Mouse (Mus musculus) stomach, embryonic 14.5 days (tissue): Measurements from ENCODE around the gene Spata17. TPM values are rescaled to one million over a fixed set of nuclear protein-coding genes. Genes with fewer than 3 reads are reported as not detected.

Experiments
- ATAC-seq: fragments of 200-750 bp; cut with Nextera tagmentation; 2 replicates; pipeline ENCODE4 v1.8.0; 2017; ENCODE audit warnings: low read depth, moderate TSS enrichment; ENCODE audit not compliant: insufficient number of reproducible peaks, insufficient read depth, low FRiP score
- H3K27ac ChIP-seq: fragments of 300-500 bp; sonication (generic); 2 replicates; pipeline ENCODE4 v1.5.1; 2014; ENCODE audit warnings: mild to moderate bottlenecking, low read length, moderate library complexity, mixed read lengths
- H3K27me3 ChIP-seq: fragments of 300-500 bp; sonication (generic); 2 replicates; pipeline ENCODE4 v1.6.1; 2014; ENCODE audit warnings: low read length, control low read depth, mixed read lengths; ENCODE audit not compliant: control insufficient read depth, insufficient read depth
- H3K36me3 ChIP-seq: fragments of 300-500 bp; sonication (generic); 2 replicates; pipeline ENCODE4 v1.6.1; 2014; ENCODE audit warnings: mild to moderate bottlenecking, control low read depth, low read length, moderate library complexity, mixed read lengths; ENCODE audit not compliant: control insufficient read depth, insufficient read depth
- H3K4me1 ChIP-seq: fragments of 300-500 bp; sonication (generic); 2 replicates; pipeline ENCODE4 v1.6.1; 2014; ENCODE audit warnings: low read length, control low read depth, mixed read lengths; ENCODE audit not compliant: control insufficient read depth, insufficient read depth
- H3K4me2 ChIP-seq: fragments of 300-500 bp; sonication (generic); replicated peaks from 2 replicates; pipeline ENCODE4 v1.6.1; 2014; ENCODE audit warnings: low read depth, low read length, control low read depth
- H3K4me3 ChIP-seq: fragments of 300-500 bp; sonication (generic); 2 replicates; pipeline ENCODE4 v1.5.1; 2014; ENCODE audit warnings: low read depth, low read length, control low read depth
- H3K9ac ChIP-seq: fragments of 300-500 bp; sonication (generic); replicated peaks from 2 replicates; pipeline ENCODE4 v1.6.1; 2014; ENCODE audit warnings: low read depth, mild to moderate bottlenecking, control low read depth, low read length, moderate library complexity, mixed read lengths
- H3K9me3 ChIP-seq: fragments of 300-500 bp; sonication (generic); 2 replicates; pipeline ENCODE4 v1.6.1; 2016; ENCODE audit warnings: low read depth, low read length, control low read depth; ENCODE audit not compliant: control insufficient read depth
- WGBS: fragments of 180-500 bp; shearing (Covaris S2); extraction: QIAGEN DNeasy Blood & Tissue Kit; methylation state at CpG from one replicate; pipeline ENCODE4 v1.1.7; 2014; 5-methylcytosine and 5-hydroxymethylcytosine counted together
- polyA plus RNA-seq: library from polyadenylated mRNA; unstranded; fragments of >200 nt; fragmentation: Nextera tagmentation; extraction: Ambion mirVana; gene quantifications from 2 replicates; pipeline ENCODE4 v1.2.1, GENCODE M21; 2014

The Spata17 gene
- polyA plus RNA-seq, 1 experiment from 2014 or later: 0.61 TPM

DNA sequence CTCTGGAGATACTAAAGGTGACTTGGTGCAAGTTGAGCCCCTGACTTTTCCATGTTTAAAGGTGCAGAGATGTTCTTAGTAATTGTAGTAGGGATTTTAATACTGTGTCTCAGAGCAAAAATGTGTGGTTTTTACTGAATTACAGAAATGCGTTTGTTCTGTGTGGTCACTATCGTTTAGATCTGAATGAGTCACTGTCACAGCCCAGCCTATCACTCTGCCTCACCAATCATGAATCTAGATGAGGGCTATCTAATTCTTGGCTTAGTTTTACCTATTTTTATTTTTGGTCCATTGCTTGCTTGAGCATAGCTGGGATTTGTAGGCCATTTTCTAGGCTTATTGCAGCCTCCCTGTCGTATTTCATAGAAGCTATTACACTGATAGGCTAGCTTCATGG is 19.9 kb upstream of the Spata17 start:
- no peak for ATAC-seq
- WGBS: 94% methylated on average over 3 of the region's 3 CpGs
- peaks cover 3% of the 10 kb centered on the region; the same call in 1 of the 2 replicates for H3K36me3 ChIP-seq
- H3K9ac ChIP-seq: no peak overlapping the region
- H3K27me3 ChIP-seq: no peaks in the 10 kb centered on the region
- H3K9me3 ChIP-seq: no peaks in the 10 kb centered on the region
- H3K4me3 ChIP-seq: no peak overlapping the region
- H3K4me1 ChIP-seq: no peaks in the 10 kb centered on the region
- H3K4me2 ChIP-seq: no peak overlapping the region
- H3K27ac ChIP-seq: no peak overlapping the region

GRCm38 (mm10) chr1:187232996-187233615 is 17.8 kb upstream of the Spata17 start:
- no peaks in the 10 kb centered on the region for H3K4me1 ChIP-seq
- no peak overlapping the region for H3K4me2 ChIP-seq
- H3K27ac ChIP-seq: no peak overlapping the region
- no peak for ATAC-seq
- no peak overlapping the region for H3K9ac ChIP-seq
- no peak overlapping the region for H3K4me3 ChIP-seq
- no peaks in the 10 kb centered on the region for H3K27me3 ChIP-seq
- no peaks in the 10 kb centered on the region for H3K9me3 ChIP-seq
- WGBS: 66% methylated on average over 7 of the region's 7 CpGs
- peaks cover 3% of the 10 kb centered on the region; the same call in 1 of the 2 replicates for H3K36me3 ChIP-seq

- peaks cover 3% of the 10 kb centered on the region; the same call in 1 of the 2 replicates for H3K36me3 ChIP-seq
- H3K4me2 ChIP-seq: no peak overlapping the region
- H3K27me3 ChIP-seq: no peaks in the 10 kb centered on the region
- H3K4me1 ChIP-seq: no peaks in the 10 kb centered on the region
- H3K4me3 ChIP-seq: no peak overlapping the region
- WGBS: 65% methylated on average over 14 of the region's 14 CpGs
- ATAC-seq: no peak
- no peak overlapping the region for H3K9ac ChIP-seq
- no peak overlapping the region for H3K27ac ChIP-seq
- H3K9me3 ChIP-seq: no peaks in the 10 kb centered on the region
Measured at GRCm38 (mm10) chr1:187232196-187232955, 17.1 kb upstream of the Spata17 start.

- Histone ChIP-seq H3K4me2 (no peak overlapping the region), H3K9me3 (no peaks in the 10 kb centered on the region), H3K4me3 (no peak overlapping the region), H3K27me3 (no peaks in the 10 kb centered on the region), H3K4me1 (peaks cover 10% of the 10 kb centered on the region; the same call in 1 of the 2 replicates), H3K27ac (no peak overlapping the region), H3K9ac (no peak overlapping the region), H3K36me3 (peaks cover 8% of the 10 kb centered on the region; the same call in 1 of the 2 replicates)
- ATAC-seq: no peak
- WGBS: 96% methylated on average over 5 of the region's 5 CpGs
Measured at GRCm38 (mm10) chr1:187230255-187230654, 15.0 kb upstream of the Spata17 start.

GRCm38 (mm10) chr1:187228414-187229146 is 13.3 kb upstream of the Spata17 start:
- H3K4me1 ChIP-seq: peaks cover 10% of the 10 kb centered on the region; the same call in 1 of the 2 replicates
- H3K36me3 ChIP-seq: peaks cover 8% of the 10 kb centered on the region; the same call in 1 of the 2 replicates
- no peaks in the 10 kb centered on the region for H3K27me3 ChIP-seq
- H3K4me2 ChIP-seq: no peak overlapping the region
- no peaks in the 10 kb centered on the region for H3K9me3 ChIP-seq
- 78% methylated on average over 13 of the region's 13 CpGs for WGBS
- no peak for ATAC-seq
- H3K9ac ChIP-seq: no peak overlapping the region
- H3K4me3 ChIP-seq: no peak overlapping the region
- H3K27ac ChIP-seq: no peak overlapping the region

DNA sequence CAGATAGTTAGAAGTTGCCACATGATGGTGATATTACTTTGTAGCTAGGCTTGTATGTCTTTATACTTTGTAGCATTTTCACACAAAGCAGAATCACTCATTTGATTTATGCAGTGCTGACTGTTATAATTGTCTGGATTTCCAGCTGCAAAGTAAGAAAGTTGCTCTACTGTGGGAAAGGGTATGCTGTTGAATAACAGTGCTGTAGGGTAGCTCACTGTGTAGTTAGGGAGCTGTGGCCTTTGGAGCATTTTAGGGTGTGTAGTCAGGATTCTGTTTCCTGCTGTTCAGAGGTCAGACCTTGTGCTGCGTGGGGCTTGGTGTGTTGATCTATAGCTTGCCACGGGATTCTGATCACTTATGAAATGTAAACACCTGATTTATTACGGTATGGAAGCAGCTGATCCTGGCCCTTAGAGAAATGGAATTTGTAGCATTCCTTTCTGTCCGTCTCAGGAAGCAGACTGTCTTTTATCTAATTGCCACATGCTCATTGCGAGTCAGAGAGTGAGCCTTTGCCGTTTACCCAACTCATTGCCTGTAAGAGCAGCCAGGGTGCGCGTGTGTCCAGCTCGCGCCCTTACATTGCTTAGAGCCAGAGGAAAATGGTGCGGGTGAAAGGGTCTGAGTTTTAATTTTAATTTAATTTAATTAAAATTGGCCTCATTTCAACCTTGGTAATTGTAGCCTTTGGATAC is 11.2 kb upstream of the Spata17 start:
- H3K4me2 ChIP-seq: no peak overlapping the region
- WGBS: 58% methylated on average over 11 of the region's 11 CpGs
- H3K36me3 ChIP-seq: peaks cover 5% of the 10 kb centered on the region; the same call in 1 of the 2 replicates
- no peaks in the 10 kb centered on the region for H3K9me3 ChIP-seq
- no peaks in the 10 kb centered on the region for H3K27me3 ChIP-seq
- no peak for ATAC-seq
- no peak overlapping the region for H3K9ac ChIP-seq
- H3K27ac ChIP-seq: no peak overlapping the region
- H3K4me3 ChIP-seq: no peak overlapping the region
- peaks cover 10% of the 10 kb centered on the region; the same call in 1 of the 2 replicates for H3K4me1 ChIP-seq

DNA sequence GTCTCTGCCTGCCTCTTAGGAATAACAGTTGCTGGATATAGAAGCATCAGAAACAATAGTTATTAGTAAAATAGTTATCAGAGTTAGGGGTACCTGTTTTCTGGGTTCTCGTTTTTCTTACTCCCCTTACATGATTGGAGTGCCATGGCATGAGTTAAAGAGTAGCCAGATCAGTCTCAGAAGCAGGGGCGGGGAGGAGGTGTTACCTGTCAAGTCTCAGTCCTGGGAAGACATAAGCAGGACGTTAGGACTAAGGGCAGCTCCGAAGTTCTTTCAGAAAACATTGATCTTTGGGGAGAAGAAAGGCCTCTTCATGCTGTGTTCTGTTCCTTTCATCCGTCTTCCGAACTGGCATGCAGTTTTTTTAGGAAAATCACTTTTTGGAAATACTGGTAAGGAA is 5.5 kb upstream of the Spata17 start:
- no peaks in the 10 kb centered on the region for H3K9me3 ChIP-seq
- H3K4me2 ChIP-seq: no peak overlapping the region
- peaks cover 3% of the 10 kb centered on the region; the same call in 1 of the 2 replicates for H3K36me3 ChIP-seq
- WGBS: 70% methylated on average over 6 of the region's 6 CpGs
- no peaks in the 10 kb centered on the region for H3K4me1 ChIP-seq
- H3K9ac ChIP-seq: no peak overlapping the region
- H3K27me3 ChIP-seq: no peaks in the 10 kb centered on the region
- no peak for ATAC-seq
- H3K27ac ChIP-seq: no peak overlapping the region
- H3K4me3 ChIP-seq: no peak overlapping the region
